Mouse (Mus musculus): Measurements from ENCODE around the gene Asb9. TPM values are rescaled to one million over a fixed set of nuclear protein-coding genes. Genes with fewer than 3 reads are reported as not detected.

Gene Asb9
- polyA plus RNA-seq, 1 experiment from 2014 or later, result not detected

Other genes starting within 250 kb of the Asb9 start
- 0.32 and 0.44 TPM in 2 replicates for gene Bmx, start 248.1 kb upstream of the Asb9 start, polyA plus RNA-seq (2015; fragmentation: Nextera tagmentation; extraction: Ambion mirVana)
- gene Pir, start 237.0 kb upstream of the Asb9 start, polyA plus RNA-seq (2015; fragmentation: Nextera tagmentation; extraction: Ambion mirVana), result 2.9 and 3.1 TPM in 2 replicates
- 0.13 and 0.19 TPM in 2 replicates for gene Vegfd, start 132.9 kb upstream of the Asb9 start, polyA plus RNA-seq (2015; fragmentation: Nextera tagmentation; extraction: Ambion mirVana)
- 5.1 and 5.2 TPM in 2 replicates for gene Piga, start 86.5 kb upstream of the Asb9 start, polyA plus RNA-seq (2015; fragmentation: Nextera tagmentation; extraction: Ambion mirVana)
- gene Asb11, start 69.3 kb upstream of the Asb9 start, polyA plus RNA-seq (2015; fragmentation: Nextera tagmentation; extraction: Ambion mirVana), result not detected in 2 replicates